Mouse (Mus musculus): ENCODE measurements around the gene Carns1. TPM values are rescaled to one million over a fixed set of nuclear protein-coding genes. Genes with fewer than 3 reads are reported as not detected.
"Not testable (repeated sequence)": the region's sequence is repeated elsewhere in the genome, so short reads cannot be mapped to it uniquely, and the experiment has no call there.

Carns1 gene
- total RNA-seq, 2 experiments from 2014 or later: 6.6 to 8.9 TPM

DNA sequence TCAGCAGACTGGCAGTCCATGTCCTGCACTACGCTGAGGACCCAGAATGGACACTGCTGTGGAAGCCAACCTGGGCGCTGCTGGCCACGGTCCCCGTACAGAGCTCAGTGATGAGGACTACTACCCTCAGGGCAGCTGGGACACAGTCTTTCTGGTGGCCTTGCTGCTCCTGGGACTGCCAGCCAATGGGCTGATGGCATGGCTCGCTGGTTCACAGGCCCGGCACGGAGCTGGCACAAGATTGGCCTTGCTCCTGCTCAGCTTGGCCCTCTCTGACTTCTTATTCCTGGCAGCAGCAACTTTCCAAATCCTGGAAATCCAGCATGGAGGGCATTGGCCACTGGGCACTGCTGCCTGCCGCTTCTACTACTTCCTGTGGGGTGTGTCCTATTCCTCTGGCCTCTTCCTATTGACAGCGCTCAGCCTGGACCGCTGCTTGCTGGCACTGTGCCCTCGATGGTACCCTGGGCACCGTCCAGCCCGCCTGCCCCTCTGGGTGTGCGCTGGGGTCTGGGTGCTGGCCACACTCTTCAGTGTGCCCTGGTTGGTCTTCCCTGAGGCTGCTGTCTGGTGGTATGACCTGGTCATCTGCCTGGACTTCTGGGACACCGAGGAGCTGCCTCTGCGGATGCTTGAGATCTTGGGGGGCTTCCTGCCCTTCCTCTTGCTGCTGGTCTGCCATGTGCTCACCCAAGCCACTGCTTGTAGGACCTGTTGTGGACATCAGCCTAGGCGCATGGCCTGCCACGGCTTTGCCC is 32.7 kb downstream of the Carns1 start:
- no peak overlapping the region for H3K4me3 ChIP-seq
- DNase-seq (ENCODE audit: low spot score in 2 of 2): no peak
- TF ChIP-seq CTCF (conservative IDR thresholded peaks at IDR 0.05): no peak
- no peak overlapping the region for H3K27ac ChIP-seq

DNA sequence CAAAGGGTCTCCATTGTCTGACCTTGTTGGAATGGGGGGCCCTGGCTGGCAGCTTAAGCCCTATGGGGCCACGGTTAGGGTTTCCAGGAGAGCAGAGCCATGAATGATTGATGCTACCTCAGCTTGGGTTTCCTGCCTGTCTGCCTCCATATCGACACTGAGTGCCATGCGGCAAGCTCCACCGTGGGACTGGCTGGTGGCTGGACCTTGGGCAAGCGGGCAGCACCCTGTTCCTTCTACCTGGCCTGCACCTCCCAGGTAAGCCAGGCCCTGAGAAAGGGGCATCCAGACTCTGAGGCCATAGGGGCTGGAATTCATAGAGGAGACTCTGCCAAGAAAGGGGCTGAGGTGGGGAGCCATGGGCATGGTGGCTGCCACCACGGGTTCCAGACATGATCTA is 35.1 kb downstream of the Carns1 start:
- no peak overlapping the region for H3K4me3 ChIP-seq
- no peak for TF ChIP-seq CTCF (conservative IDR thresholded peaks at IDR 0.05)
- no peak overlapping the region for H3K27ac ChIP-seq
- no peak for DNase-seq (ENCODE audit: low spot score in 2 of 2)

DNA sequence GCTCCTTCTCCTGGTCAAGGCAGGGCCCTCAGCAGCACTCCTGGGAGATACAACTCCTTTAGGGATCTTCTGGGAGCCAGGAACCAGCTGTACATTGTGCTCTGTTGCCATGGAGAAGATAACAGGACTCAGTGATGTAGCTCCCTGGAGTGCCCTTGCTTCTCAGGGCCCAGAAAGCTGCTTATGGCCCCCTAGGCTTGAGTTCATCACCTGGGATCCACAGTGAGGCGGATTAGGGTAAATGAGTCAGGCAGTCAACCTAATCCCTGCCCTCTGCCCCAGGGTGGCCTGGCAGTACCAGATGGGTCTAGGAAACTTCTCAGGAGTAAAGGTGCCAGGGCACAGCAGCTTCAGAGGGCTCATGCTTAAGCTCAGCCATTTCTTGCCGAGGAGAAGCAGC is 35.8 kb downstream of the Carns1 start, which contains the start of gene Gpr152:
TSS of gene Gpr152 (plus strand) at position 342 of the 400 bp plus-strand sequence.
- TF ChIP-seq CTCF (conservative IDR thresholded peaks at IDR 0.05): no peak
- DNase-seq (ENCODE audit: low spot score in 2 of 2): no peak

DNA sequence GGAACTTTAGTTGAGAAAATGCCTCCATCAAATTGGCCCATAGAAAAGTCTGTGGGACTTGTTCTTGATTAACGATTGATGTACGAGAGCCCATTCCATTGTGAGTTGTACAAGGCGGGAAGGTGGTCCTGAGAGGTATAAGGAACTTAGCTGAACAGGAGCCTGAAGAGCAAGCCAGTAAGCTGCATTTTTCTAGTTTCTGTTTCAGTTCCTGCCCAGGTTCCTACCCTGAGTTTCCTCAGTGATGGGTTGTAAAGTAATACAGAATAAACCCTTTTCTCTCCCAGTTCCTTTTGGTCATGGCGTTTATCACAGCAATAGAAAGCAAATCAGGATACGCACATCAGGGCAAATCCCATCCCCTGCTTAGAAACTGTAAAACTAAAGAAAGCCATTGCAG is 37.4 kb downstream of the Carns1 start:
- H3K27ac ChIP-seq: no peak overlapping the region
- DNase-seq (ENCODE audit: low spot score in 2 of 2): no peak
- H3K4me3 ChIP-seq: no peak overlapping the region
- no peak for TF ChIP-seq CTCF (conservative IDR thresholded peaks at IDR 0.05)

More for the DNA sequence above, 35.8 kb downstream of the Carns1 start, which contains the start of gene Gpr152:
- no peak within 1 kb of the TSS for H3K4me3 ChIP-seq
- no peak within 1 kb of the TSS for H3K27ac ChIP-seq

DNA sequence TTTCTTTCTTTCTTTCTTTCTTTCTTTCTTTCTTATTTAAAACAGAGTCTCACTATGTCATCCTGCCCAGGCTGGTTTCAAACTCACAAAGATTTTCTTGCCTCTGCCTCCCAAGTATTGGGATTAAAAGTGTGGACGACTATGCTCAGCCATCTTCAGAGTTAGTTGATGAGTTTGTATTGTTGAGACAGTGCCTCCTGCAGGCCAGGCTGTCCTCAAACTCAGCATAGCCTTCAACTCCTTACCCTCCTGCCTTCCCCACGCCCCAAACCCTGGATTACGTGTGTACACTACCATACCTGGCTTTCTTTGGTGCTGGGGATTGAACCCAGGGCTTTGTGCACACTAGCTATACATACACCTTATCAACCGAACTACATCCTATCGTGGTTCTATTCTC is 38.8 kb downstream of the Carns1 start:
- TF ChIP-seq CTCF (conservative IDR thresholded peaks at IDR 0.05): no peak
- H3K4me3 ChIP-seq: no peak overlapping the region
- no peak overlapping the region for H3K27ac ChIP-seq
- DNase-seq (ENCODE audit: low spot score in 2 of 2): no peak

DNA sequence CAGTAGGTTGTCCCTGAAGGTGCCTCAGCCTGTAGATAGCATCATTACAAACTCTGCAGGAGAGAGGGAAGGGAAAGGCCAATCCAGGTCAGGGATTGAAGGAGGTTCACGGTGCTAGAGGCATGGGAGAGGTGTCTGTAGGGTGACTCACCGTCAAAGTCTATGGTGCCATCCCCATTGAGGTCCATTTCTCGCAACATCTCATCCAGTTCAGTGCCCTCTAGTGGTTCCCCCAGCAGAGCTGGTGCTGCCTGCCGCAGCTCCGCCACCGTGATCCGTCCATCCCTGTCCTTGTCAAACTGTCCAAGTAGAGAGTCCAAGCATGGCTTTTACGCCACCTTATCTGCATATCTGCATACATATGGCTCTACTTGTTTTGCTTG is 39.3 kb downstream of the Carns1 start:
- not testable (repeated sequence) for DNase-seq (ENCODE audit: low spot score in 2 of 2); H3K4me3 ChIP-seq; H3K27ac ChIP-seq
- TF ChIP-seq CTCF (conservative IDR thresholded peaks at IDR 0.05): peak; percentile 71

DNA sequence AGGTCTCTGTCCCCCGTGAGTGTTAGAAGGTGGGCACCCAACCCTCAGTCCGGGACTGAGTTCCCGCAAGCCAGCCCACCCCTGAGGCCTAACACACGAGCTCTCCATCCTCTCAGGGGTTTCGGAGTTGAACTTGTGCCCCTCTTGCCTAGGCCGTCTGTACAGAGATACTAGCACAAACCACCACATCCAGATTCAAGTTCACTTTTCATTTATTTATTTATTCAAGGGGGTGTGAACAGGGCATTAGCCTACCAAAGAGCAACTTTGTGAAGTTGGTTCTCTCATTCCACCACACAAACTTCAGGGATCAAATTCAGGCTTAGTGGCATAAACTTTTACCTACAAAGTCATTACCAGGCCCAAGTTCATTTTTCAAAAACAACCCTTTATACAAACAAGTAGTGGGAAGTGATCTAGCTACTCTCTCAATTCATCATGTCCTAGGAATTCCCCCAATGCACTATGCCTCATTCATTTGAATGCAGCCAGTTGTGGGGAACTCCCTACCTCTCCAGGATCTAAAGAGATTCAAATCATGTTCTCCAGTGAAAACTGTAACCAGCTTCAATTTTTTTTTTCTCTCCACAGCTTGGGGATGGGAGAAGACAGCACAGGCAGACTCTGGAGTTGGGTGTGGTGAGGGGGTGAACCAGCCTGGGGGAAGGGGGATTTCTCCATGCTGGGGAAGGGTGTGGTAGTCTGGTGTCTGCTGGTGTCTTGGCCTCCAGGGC is 39.9 kb downstream of the Carns1 start:
- not testable (repeated sequence) for H3K4me3 ChIP-seq; DNase-seq (ENCODE audit: low spot score in 2 of 2); H3K27ac ChIP-seq

DNA sequence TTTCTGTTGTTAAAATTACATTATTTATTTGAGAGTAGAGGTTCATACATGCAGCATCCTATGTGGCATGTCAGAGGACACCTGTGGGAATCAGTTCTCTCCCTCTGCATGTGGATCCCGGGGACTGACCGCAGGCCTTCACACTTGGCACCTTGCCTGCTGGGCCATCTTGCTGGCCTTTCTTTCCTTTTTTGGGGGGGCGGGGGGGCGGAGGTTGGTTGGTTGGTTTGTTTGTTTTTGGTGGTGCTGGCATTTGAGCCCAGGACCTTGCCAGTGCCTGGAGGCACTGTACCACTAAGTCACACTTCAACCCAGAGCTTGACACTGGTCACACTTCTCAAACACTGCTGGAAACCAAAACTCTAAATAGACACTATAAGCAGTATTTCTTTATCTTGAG is 40.9 kb downstream of the Carns1 start:
- Histone ChIP-seq H3K4me3 (no peak overlapping the region), H3K27ac (no peak overlapping the region)
- no peak for TF ChIP-seq CTCF (conservative IDR thresholded peaks at IDR 0.05)
- DNase-seq (ENCODE audit: low spot score in 2 of 2): no peak

DNA sequence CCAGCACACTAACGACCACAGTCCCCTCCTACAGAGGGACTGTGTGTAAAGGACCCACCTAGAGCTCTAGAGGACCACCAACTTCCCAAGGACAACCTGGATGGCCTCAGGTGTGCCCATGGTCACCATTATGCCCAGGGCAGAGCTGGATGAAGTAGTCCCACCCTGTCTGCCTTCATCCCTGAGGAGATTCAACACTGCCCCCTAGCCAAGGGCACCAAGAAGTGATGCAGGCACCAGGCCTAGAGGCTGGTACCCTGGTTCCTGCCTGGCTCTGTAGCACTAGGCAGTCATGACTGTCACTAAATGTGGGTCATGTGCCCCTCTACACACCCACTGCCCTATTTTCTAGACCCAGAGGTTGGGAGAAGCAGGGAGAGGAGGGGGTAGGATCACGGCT is 43.5 kb downstream of the Carns1 start:
- DNase-seq (ENCODE audit: low spot score in 2 of 2): no peak
- H3K27ac ChIP-seq: no peak overlapping the region
- H3K4me3 ChIP-seq: no peak overlapping the region
- peak; percentile 40 for TF ChIP-seq CTCF (conservative IDR thresholded peaks at IDR 0.05)

DNA sequence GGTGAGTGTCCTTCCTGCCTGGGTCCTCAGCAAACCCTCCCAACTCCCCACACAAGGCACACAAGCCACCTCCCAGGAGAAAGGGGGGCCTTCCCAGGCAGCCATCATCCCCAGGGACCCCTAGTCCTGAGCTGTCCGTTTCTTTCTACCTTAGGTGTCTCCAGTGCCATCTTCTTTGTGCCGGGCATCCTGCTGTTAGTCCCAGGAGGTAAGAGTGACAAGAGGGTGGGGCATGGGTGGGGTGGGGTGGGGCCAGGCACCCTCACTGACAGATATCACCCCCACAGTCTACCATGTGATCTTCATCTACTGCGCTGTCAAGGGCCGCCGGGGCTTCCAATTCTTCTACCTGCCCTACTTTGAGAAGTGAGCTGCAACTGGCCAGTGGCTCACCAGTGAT is 44.2 kb downstream of the Carns1 start:
- no peak for TF ChIP-seq CTCF (conservative IDR thresholded peaks at IDR 0.05)
- Histone ChIP-seq H3K27ac (no peak overlapping the region), H3K4me3 (no peak overlapping the region)
- no peak for DNase-seq (ENCODE audit: low spot score in 2 of 2)

DNA sequence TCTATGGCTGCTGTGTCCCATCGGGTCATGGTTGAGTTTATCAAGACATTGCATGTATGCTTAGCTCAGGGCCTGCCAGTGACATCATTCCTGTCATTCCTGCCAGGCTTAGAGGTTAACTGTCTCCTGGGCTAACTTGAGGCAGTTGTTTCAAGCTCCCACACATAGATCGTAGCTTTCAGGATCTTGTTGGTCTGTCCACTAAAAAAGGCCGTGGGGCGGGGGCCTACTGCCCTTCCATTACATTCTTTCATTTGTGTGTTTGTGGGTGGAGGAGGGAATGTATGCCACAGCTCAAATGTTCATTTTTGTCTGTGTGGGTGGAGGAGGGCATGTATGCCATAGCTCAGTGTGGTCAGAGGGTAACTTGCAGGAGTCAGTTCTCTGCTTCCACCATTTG is 45.2 kb downstream of the Carns1 start:
- no peak for DNase-seq (ENCODE audit: low spot score in 2 of 2)
- Histone ChIP-seq H3K27ac (no peak overlapping the region), H3K4me3 (no peak overlapping the region)
- TF ChIP-seq CTCF (conservative IDR thresholded peaks at IDR 0.05): no peak

DNA sequence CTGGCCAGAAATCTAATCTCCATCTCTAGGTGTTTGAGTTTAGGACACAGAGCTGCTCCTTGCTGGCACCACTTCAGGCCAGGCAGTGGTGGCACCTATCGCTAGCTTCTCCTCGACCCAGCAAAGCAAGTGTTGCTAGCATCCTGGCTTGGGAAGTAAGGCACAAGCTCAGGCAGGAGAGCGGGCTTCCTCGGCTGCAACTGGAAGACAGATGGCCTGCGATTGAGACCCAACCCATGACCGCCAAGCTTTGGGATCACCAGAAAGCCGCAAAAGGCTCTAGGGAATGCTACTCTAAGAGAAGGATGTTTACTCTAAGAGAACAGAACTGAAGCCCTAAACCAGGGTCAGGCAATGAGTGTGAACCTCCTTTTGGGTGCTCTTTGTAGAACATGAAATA is 45.8 kb downstream of the Carns1 start:
- TF ChIP-seq CTCF (conservative IDR thresholded peaks at IDR 0.05): no peak
- no peak overlapping the region for H3K27ac ChIP-seq
- H3K4me3 ChIP-seq: no peak overlapping the region
- DNase-seq (ENCODE audit: low spot score in 2 of 2): no peak

DNA sequence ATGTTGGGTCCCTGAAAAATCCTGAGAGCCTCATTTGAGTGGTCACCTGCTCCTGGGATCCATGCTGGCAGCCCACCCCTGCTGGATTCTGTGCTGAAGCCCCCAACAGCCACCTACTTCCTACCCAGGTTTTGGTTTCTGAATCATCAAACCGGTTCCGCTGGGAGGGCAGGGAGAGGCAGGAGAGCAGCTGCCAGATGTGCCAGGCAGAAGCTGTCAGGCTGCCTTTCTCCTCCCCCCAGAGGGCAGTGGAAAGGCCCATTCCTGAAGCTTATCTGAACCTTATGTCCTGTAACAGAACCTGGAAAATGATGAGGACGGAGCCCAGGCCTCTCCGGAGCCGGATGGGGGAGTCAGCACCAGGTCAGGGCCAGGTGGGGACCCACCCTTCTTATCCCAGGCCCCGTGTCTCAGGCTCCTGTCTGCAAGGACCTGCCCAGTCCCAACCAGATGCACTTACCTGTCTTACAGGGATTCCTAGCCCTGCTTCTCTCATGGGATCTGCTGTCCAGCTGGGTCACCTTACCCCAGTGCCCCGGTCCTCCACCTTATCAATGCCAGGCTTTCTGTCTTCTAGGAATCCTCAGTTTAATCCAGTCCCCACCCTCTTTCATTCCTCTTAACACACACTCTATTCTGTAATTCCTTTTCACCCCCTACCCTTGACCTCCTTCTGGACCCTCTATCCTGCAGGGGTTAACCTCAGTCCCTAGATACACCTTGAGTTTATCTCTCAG is 48.4 kb downstream of the Carns1 start:
- H3K27ac ChIP-seq: peak overlapping the region; percentile 94
- peak overlapping the region; percentile 98 for H3K4me3 ChIP-seq
- no peak for DNase-seq (ENCODE audit: low spot score in 2 of 2)
- TF ChIP-seq CTCF (conservative IDR thresholded peaks at IDR 0.05): no peak

Data from layer of hippocampus, adult 2 months (tissue).